Mouse (Mus musculus): Measurements from ENCODE around the gene Hcn3.

DNA sequence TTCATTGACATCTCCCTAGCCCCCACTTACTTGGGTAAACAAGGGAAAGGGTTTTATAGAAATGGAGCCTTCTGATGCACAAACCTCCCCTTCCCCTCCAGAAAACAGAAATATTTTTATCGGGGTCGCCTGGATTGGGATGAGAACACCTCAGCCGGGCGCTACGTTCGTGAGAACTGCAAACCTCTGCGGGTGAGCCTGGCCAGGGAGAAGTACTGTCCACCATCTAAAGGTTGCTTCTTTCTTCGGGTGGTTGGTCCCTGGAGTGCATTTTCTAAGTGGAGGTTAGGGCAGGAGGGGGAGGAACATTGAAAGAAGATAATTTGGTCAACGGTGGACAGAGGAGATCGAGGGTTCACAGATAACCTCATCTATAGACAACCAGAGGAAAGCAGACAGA is 15.5 kb upstream of the Hcn3 start:
- TF ChIP-seq EP300 (IDR thresholded peaks at IDR 0.05; ENCODE audit: low read depth), result no peak
- TF ChIP-seq CTCF (IDR thresholded peaks at IDR 0.05; ENCODE audit: low read depth), result no peak

Measured in heart, postnatal 0 days (tissue).